Mouse (Mus musculus): ENCODE measurements at regions not wholly inside any gene's neighbourhood (a gene's known extent, or its start where the extent isn't known, plus 50 kb on each side); places are given as distances from the start of the nearest gene placed in this dataset.

DNA sequence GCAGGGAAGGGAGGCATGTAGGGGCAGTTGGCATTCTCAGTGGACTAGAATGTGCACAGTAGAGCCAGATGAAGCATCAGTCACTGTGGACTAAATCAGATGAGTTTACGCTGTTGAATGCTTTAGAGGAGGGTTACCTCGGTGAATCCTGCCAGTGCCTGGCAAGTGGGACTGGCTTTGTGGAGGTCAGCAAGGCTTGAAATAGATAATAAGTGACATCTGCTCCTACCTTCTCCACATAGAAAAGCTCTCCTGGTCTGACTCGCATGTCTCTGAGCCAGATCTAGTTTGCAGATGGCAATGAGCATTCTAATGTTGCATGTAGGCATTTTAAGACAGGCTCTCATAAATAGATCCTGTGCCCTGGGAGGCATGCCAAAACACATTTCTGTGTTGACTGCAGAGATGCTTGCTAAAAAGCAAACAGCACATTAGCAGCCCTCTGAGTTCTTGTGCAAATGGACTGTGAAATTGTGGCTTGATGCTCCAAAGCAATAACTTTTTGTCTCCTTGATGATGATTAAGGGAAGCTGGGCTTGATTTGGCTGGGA, 310.3 kb upstream of the Api5 start:
- Histone ChIP-seq H3K9ac (ENCODE audit: insufficient read depth, low read depth) (no peak overlapping the region), H3K27ac (ENCODE audit: insufficient read depth, low read depth) (no peak overlapping the region), H3K9me3 (replicated peaks; ENCODE audit: low read length) (peaks cover 64% of the 10 kb centered on the region), H3K4me1 (ENCODE audit: control insufficient read depth in 1 of 2, insufficient read depth in 2 of 2) (no peaks in the 10 kb centered on the region), H3K36me3 (replicated peaks in 1 of 2; ENCODE audit: control insufficient read depth in 1 of 2, insufficient read depth in 1 of 2, low read length in 1 of 2) (no peaks in the 10 kb centered on the region), H3K79me2 (replicated peaks; ENCODE audit: control insufficient read depth, extremely low read depth, insufficient read depth, poor library complexity, severe bottlenecking) (no peaks in the 10 kb centered on the region), H3K4me2 (ENCODE audit: insufficient read depth, low read depth, poor library complexity, severe bottlenecking) (no peak overlapping the region), H3K27me3 (replicated peaks) (no peaks in the 10 kb centered on the region), H3K4me3 (replicated peaks in 1 of 3; ENCODE audit: low read depth in 2 of 3, low read length in 2 of 3, poor library complexity in 1 of 3) (no peak overlapping the region)
- DNase-seq (ENCODE audit: extremely low read depth) = no peak
- no peak for TF ChIP-seq MAZ (IDR thresholded peaks at IDR 0.05; ENCODE audit: low read depth, low read length)
- no peak for TF ChIP-seq ZKSCAN1 (IDR thresholded peaks at IDR 0.05; ENCODE audit: borderline replicate concordance, low read depth, low read length)
- TF ChIP-seq MEF2A (IDR thresholded peaks at IDR 0.05; ENCODE audit: borderline replicate concordance, low read depth, low read length) = no peak
- TF ChIP-seq TBP (conservative IDR thresholded peaks at IDR 0.05; ENCODE audit: low read depth, low read length) = no peak
- no peak for TF ChIP-seq MYC (IDR thresholded peaks at IDR 0.05; ENCODE audit: low read depth, low read length)
- TF ChIP-seq HCFC1 (IDR thresholded peaks at IDR 0.05; ENCODE audit: low read depth, low read length) = no peak
- TF ChIP-seq NELFE (IDR thresholded peaks at IDR 0.05; ENCODE audit: low read depth, low read length) = no peak
- TF ChIP-seq MAFK (IDR thresholded peaks at IDR 0.05; ENCODE audit: insufficient replicate concordance, low read length) = no peak
- TF ChIP-seq SMC3 (IDR thresholded peaks at IDR 0.05; ENCODE audit: low read depth, low read length) = no peak
- TF ChIP-seq CHD1 (IDR thresholded peaks at IDR 0.05; ENCODE audit: low read depth, low read length) = no peak
- TF ChIP-seq UBTF (IDR thresholded peaks at IDR 0.05; ENCODE audit: low read depth, low read length) = no peak
- TF ChIP-seq MAX (IDR thresholded peaks at IDR 0.05; ENCODE audit: low read length) = no peak
- TF ChIP-seq EP300 (IDR thresholded peaks at IDR 0.05; ENCODE audit: low read length) = no peak
- in situ Hi-C loops (cut with MboI; ENCODE audit: low pct_ligation_motif_present, low pct_unique_long_range_greater_than_20kb, low sequenced_read_pairs) = no loop called here
- dilution Hi-C loops (cut with MboI; ENCODE audit: extremely low pct_ligation_motif_present, extremely low pct_unique_long_range_greater_than_20kb, low sequenced_read_pairs) = no loop called here

DNA sequence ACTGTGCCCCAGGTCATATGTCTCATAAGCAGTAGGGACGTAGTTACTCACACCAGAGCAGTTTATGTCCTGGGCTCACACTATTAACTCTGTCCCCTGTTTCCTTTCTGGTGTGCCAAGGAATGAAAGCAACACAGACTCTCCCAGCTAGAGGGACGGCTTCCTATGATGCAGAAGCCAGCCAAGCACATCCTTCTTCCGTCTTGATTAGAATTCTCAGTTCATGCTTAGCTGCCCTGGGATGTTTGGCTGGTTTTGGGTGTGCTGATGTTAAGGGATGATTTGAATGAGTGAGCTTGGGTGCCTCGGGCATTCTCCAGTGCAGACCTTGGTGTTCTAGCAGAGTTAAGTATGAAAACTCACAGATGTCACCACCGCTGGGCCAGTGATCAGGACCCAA, 291.9 kb upstream of the Api5 start:
- TF ChIP-seq EP300 (IDR thresholded peaks at IDR 0.05; ENCODE audit: low read length) = no peak
- no peak for TF ChIP-seq RCOR1 (conservative IDR thresholded peaks at IDR 0.05; ENCODE audit: low read depth, low read length)
- TF ChIP-seq USF1 (IDR thresholded peaks at IDR 0.05; ENCODE audit: low read depth, low read length) = no peak
- TF ChIP-seq POLR2A (IDR thresholded peaks at IDR 0.05; ENCODE audit: low read depth, low read length) = no peak
- TF ChIP-seq NELFE (IDR thresholded peaks at IDR 0.05; ENCODE audit: low read depth, low read length) = no peak
- no peak for TF ChIP-seq SIN3A (IDR thresholded peaks at IDR 0.05; ENCODE audit: low read length)
- no peak for TF ChIP-seq ZMIZ1 (IDR thresholded peaks at IDR 0.05; ENCODE audit: low read depth, low read length)
- TF ChIP-seq GABPA (IDR thresholded peaks at IDR 0.05; ENCODE audit: insufficient replicate concordance, low read depth, low read length) = no peak
- TF ChIP-seq IRF4 (IDR thresholded peaks at IDR 0.05; ENCODE audit: low read depth, low read length) = no peak
- TF ChIP-seq POLR2AphosphoS2 (IDR thresholded peaks at IDR 0.05; ENCODE audit: low read depth, low read length) = no peak
- TF ChIP-seq MAFK (IDR thresholded peaks at IDR 0.05; ENCODE audit: insufficient replicate concordance, low read length) = no peak
- no peak for TF ChIP-seq CHD2 (IDR thresholded peaks at IDR 0.05; ENCODE audit: low read length)
- no peak for TF ChIP-seq TBP (conservative IDR thresholded peaks at IDR 0.05; ENCODE audit: low read depth, low read length)
- TF ChIP-seq ELF1 (IDR thresholded peaks at IDR 0.05; ENCODE audit: low read depth, low read length) = no peak
- TF ChIP-seq CHD1 (IDR thresholded peaks at IDR 0.05; ENCODE audit: low read depth, low read length) = no peak
- no peak for TF ChIP-seq ZC3H11A (IDR thresholded peaks at IDR 0.05; ENCODE audit: low read depth, low read length)
- TF ChIP-seq CTCF (conservative IDR thresholded peaks at IDR 0.05 in 1 of 2, IDR thresholded peaks at IDR 0.05 in 1 of 2; ENCODE audit: low read depth in 2 of 2, low read length in 2 of 2) = no peak
- dilution Hi-C loops (cut with MboI; ENCODE audit: extremely low pct_ligation_motif_present, extremely low pct_unique_long_range_greater_than_20kb, low sequenced_read_pairs) = no loop called here
- H3K9ac ChIP-seq (ENCODE audit: insufficient read depth, low read depth) = no peak overlapping the region

More for the DNA sequence above, 291.9 kb upstream of the Api5 start:
- in situ Hi-C loops (cut with MboI; ENCODE audit: low pct_ligation_motif_present, low pct_unique_long_range_greater_than_20kb, low sequenced_read_pairs) = no loop called here
- H3K36me3 ChIP-seq (replicated peaks in 1 of 2; ENCODE audit: control insufficient read depth in 1 of 2, insufficient read depth in 1 of 2, low read length in 1 of 2) = no peaks in the 10 kb centered on the region
- peaks cover 63% of the 10 kb centered on the region for H3K9me3 ChIP-seq (replicated peaks; ENCODE audit: low read length)
- no peak overlapping the region for H3K4me2 ChIP-seq (ENCODE audit: insufficient read depth, low read depth, poor library complexity, severe bottlenecking)
- H3K4me3 ChIP-seq (replicated peaks in 1 of 3; ENCODE audit: low read depth in 2 of 3, low read length in 2 of 3, poor library complexity in 1 of 3) = no peak overlapping the region
- H3K27me3 ChIP-seq (replicated peaks) = no peaks in the 10 kb centered on the region
- H3K4me1 ChIP-seq (ENCODE audit: control insufficient read depth in 1 of 2, insufficient read depth in 2 of 2) = no peaks in the 10 kb centered on the region
- no peaks in the 10 kb centered on the region for H3K79me2 ChIP-seq (replicated peaks; ENCODE audit: control insufficient read depth, extremely low read depth, insufficient read depth, poor library complexity, severe bottlenecking)
- no peak overlapping the region for H3K27ac ChIP-seq (ENCODE audit: insufficient read depth, low read depth)
- DNase-seq (ENCODE audit: extremely low read depth) = no peak
